Mouse (Mus musculus) frontal cortex, postnatal 36 days (tissue): ENCODE measurements around the gene Fam228b.
"Not testable (repeated sequence)": the region's sequence is repeated elsewhere in the genome, so short reads cannot be mapped to it uniquely, and the experiment has no call there.

Experiments
- DNase-seq, 2 experiments: peaks; one replicate each; pipeline ENCODE4 v3.0.0; 2022; ENCODE audit warnings: low spot score in 2 of 2

Gene Fam228b

DNA sequence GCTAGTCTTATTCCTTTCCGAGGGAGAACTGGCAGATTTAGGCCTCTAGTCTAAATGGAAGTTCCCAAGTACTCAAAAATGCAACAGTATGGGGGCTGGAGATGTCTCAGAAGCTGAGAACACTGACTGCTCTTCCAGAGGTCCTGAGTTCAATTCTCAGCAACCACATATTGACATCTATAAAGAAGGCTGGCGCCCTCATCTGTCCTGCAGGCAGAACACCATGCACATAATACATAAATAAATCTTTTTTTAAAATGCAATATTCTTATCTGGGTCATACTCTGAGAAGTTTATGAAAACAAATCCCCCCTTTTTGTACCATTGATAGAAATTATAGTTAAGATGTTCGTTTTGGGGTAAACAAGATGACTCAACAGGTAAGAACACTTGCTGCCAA lies 26.9 kb downstream of the Fam228b start:
- DNase-seq: no peak

DNA sequence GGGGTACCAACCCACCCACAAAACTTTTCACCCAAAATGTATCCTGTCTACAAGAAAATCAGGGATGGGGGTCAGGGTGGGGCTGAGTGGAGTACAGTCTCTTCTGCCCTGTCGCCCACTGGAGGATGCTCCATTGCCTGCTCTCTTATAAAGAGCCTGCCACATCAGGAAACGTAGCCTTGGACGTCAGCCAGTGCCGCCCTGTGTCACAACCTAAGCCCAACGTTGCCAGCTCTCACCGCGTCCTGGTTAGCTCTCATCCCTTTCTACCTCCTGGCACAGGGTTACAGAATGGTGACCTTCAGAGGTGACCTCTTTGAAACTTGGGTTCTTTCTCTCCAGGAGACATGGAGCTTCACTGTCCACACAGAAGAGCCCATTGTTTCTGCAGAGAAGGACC lies 28.2 kb downstream of the Fam228b start:
- DNase-seq: no peak

DNA sequence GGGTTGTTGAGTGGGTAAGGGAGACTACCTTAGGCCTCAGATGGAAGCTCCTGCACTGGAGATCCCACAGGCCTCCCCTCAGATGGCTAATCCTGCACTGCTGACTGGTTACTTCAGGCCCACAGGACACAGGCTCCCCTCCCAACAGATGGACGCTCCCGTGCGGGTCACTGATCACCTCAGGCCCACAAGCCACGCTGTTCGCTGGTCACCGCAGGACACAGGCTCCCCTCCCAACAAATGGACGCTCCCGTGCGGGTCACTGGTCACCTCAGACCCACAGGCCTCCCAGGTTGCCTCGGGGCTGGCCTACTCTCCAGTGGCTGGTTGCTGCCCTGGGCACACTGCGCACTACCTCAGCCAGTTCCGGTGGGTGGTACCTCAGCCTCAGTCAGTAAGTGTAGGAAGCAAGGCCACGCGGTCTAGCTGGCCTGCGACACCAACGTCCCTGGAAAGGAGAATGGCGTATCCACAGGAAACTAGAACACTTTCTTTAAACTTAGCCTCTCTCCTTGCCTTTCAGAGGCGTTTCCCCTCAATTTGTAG lies 31.0 kb downstream of the Fam228b start, which contains the start of gene Fam228a:
Fam228a (minus strand) TSS at position 400 of the 546 bp plus-strand sequence.
- no peak for DNase-seq

DNA sequence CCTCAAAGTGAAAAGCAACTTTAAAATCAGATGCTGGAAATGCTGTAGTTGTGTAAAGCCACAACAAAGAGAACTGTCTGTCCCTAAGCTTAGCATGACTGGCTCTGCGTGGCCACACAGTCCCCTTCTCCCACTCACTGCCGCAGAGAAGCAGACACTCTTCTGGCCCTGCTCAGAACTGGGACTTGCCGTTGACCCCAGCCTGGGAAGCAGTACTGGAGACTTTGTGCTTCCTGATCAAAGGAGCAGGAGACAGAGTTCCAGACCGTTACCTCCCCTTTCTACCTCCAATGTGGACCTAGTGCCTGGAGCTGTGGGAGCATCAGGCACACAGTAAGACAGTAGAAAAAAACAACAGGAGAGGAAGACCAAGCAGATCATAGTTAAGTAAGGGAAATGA lies 36.7 kb downstream of the Fam228b start:
- DNase-seq: no peak

DNA sequence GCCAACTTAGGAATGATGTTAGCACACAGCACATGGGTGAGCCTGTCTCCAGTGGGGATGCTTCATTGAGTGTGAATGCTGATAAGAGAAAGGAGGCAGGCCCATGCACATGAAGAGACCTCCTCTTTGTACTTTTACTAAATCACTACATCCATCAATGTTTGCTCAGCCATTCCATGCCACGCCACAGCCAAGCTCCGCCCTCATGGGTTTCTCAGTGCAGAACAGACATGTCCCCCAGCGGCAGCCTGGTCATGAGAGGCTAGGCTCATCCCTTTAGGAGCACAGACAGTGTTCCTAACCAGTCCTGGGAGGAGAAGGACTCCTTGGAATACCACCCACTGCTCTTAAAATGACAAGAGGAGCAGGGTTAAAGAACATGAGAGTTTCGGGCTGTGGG lies 37.4 kb downstream of the Fam228b start:
- no peak for DNase-seq

DNA sequence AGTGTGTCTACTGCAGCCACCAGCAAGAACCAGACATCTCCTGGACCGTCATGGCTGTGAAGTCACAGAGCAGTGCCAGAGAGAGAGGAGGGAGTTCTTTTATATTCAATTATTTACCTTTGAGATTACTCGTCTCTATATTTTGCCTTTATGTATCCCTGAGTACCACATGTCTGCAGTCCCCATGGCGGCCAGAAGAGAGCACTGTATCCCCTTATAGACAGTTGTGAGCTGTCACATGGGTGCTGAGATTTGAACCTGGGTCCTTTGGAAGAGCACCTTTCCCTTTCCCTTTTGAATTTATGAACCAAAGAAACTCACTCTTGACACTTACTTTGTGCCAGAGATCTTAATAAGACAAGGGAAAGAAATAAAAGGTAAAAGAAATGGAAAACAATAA lies 39.9 kb downstream of the Fam228b start:
- no peak for DNase-seq

DNA sequence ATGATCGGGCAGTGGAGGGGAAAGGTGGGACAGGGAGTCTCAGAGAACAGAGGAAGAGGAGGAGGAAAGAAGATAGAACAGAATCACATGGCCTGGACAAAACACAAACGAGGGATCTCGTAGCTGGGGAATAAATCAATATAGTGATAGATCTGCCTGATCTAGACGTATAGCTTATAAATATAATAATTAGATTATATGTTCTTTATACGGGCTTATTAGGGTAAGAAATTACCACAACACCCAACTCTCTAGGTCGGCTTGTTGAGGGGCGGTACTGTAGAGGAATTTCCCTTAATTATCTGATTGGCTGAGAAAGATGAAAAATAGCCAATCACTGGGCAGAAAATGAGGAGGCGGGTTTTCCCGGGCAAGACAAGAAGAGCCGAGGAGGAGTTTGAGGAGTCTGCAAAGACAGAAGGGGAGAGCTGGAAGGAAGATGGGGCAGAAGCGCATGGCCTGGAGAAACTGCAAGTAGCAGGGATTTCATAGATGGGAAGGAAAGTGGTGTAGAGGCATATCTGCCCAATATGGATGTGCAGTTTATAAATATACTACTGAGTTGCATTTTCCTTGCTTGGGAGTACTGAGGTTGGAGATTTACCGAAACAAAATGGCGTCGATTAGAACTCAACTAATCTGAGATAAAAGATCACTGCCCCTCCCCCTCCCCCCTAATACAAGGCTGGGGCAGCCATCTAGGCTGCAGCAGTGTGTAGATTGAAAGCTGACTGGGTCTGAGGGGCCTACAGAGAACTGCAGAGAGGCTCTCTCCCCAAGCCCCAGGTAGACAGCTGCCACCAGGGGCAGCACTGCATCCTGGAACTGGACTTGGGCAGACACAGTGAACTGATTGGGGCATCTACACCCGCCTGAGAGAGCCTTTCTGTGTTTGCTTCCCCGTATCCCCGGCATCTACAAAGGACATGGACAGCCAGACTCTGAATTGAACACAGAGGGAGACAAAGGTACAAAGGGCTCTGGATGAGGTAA lies 49.0 kb downstream of the Fam228b start:
- DNase-seq: no peak

DNA sequence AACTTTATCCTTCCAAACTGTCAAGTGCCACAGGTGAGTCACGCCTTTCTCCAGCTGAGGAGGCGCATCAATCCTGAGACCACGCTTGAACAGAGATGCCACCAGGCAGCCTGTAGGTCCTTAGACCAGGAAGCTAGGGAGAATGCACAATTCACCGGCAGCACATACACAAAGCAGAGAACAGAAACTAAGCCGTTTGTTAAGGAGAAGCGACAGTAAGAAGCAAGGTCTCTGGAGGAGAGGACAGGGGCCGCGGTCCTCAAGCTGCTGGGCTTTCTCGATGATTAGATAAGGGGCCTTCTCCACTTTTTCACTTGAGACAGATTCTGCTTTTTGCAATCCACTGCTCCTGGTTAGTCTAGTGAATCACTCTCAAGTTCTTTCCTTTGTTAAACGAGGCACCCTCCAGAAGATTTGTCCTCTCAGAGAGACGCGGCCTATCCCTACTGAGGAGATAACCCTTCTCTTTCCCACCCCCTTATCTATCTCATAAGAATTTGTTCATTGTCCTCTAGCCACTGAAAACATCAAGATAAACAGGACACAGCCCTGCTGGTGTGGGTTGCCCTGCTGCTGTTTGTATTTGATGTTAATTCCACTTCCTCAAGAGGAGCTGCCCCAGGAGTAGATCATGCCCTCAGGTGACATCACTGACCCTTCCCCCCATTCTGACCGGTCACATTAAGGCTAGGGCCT lies 49.9 kb downstream of the Fam228b start:
- no peak for DNase-seq

DNA sequence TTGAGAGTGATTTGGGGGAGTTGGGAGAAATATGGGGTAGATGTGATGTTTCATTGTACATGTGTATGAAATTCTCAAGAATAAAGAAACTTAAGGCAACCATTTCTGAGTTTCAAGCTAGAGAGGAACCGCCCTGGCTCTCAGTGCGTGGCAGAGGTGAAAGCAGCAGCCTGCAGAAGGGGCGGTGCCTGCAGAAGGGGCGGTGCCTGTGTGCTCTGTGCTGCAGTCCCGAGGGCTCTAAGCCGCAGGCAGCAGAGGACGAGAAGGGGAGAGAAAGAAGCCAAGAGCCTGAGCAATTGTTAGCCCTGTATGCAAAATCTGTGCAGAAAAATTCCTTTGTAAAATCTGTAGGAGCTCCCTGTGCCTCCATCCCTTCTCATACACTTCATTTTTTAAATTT lies 51.6 kb downstream of the Fam228b start:
- no peak for DNase-seq

DNA sequence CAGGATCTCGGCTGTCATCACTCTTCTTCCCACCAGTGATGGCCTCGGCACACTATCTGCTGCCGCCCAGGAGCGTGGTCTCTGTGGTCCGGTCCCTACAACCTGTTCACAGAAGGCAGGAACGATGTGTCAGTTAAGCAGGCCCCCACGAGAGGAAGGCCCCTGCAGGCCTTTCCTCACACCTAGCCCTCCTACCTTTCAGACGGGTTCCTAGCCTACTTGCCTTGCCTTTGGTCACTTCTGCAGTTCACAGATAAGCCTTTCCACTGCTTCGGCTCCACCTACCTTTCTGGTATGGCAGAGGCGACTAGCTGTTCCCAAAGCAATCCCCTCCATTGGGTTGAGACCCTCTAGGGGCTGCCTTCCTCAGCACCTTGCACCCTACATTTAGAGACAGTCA lies 53.5 kb downstream of the Fam228b start:
- DNase-seq: no peak

DNA sequence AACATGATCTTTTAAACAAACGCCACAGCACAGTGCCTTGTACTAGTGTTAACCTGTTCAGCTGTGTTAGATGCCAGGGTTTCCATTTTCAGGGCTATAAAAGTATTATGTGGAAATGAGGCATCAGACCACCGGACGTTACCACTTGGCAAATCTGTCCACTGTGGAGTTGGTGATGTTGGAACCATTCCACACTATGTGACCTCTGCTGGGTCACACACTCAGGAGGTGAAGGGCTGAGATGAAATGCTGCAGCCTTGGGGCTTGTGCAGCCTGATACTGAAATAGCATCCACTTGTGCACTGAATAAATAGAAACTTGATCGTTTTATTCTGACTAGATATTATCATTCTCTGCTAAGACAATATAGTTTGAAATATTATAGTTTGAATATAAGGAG lies 55.7 kb downstream of the Fam228b start:
- no peak for DNase-seq

DNA sequence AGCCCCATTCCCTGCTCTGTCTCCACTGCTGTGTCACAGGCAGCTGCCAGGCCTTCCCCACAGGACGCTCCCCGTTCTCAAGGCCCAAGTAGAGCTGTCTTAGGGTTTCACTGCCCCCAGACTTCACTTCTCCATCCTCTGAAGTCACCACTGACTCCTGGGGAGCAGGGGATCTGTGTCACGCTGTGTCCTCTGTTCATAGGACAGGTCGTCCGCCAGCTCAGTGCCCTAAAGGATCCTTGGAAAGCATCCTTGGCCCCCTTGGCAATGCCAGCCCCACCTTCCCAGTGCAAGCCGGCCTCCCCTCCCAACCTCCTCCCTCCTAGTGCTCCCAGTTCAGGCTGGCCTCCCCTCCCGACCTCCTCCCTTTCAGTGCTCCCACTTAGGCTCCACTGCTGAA lies 59.1 kb downstream of the Fam228b start:
- DNase-seq: no peak

DNA sequence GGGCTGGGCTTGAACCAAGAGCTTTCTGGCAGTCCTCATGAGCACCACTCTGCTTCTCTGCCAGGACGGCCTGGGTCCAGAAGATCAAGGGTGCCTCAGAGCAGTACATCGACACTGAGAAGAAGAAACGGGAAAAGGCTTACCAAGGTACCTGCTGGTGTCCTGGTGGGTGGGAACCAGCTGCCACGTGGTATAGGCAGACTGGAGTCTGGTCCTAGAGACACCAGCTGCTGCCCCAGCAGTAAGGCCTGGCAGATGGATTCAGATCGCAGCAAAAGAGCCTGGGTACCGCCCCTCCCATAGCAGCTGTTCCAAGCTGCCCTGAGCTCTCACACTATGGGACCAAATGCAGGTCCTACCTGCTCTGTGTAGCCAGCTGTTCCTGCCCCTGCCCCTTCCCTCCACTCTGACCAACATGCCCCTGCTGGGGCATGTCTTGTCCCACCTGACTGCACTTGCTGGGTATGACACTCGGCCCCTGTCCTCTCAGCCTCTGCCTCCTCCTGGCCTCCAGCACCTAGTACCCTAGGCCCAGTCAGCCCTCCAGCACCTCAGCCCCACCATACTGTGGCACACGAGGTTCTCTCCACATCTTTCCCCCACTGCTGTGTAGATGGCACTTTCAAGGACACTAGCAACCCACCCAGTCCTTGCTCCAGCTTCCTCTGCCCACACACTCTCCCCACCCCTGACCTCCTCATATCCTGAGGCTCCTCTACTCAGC lies 60.0 kb downstream of the Fam228b start:
- DNase-seq: no peak

DNA sequence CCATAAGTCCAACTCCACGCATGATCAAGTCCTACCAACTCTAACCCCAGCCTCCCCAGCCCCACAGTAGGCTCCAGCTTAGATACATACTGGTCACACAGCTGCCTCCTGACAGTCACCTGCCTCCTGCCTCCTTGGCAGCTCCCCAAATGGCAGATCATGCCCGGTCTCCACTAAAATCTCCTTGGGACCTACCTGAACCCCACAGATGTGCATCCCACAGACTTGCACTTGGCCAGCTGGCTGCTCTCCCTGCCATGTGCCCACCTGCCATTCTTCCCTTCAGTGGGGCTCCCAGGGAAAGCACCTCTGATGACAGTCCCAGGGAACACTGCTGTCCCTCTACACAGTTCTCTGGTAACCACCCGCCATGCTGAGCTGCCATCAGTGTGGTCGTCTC lies 60.8 kb downstream of the Fam228b start:
- DNase-seq: no peak

DNA sequence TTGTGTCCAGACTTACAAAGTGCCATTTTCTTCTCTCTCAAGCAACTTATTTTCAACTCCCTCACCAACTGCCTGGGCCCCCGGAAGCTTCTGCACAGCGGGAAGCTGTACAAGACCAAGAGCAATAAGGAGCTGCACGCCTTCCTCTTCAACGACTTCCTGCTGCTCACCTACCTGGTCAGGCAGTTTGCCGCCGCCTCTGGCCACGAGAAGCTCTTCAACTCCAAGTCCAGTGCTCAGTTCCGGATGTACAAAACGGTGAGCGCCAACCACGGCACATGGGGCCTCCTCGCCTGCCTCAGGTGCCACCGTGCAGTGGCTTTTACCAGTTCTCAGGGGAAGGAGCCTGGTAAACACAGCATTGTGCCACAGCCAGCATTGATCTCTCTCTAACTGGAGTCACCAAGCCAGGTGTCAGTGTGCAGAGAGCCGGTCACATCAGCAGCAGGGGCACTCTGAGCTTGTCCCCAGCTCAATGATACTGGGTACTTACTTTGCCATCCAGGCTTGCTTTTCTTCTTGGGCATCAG lies 61.5 kb downstream of the Fam228b start:
- DNase-seq: no peak

DNA sequence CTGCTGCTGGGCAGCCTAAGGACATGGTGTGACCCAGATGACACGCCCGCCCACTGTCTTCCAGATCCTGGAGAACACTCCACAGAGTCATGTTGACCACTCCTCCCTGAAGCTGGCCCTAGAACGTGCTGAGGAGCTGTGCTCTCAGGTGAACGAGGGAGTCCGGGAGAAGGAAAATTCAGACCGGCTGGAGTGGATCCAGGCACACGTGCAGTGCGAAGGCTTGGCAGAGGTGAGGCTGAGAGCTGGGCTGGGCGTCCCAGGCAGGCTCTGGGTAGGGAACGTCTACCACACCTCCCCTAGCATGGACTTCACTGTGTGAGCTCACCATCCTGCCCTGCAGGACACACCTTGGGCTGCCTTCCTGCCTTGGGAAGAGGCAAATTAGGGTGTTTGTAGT lies 62.2 kb downstream of the Fam228b start:
- no peak for DNase-seq

DNA sequence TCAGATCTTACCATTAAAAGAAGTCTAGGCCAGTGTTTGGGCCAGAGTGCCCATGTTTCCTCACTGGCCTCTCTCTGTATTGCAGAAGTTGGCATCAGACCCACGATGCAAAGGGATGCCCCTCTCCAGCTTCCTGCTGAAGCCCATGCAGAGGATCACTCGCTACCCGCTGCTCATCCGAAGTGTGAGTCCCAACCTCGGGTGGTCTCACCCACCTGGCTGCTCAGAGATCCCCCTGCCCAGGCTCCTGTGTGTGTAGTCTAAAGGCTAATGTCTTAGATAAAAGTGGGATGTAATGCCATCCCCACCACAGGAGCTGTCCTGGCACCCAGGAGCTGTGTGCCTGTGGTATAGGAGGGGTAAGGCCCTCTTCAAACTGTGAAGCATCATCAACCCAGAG lies 62.9 kb downstream of the Fam228b start:
- DNase-seq: no peak

DNA sequence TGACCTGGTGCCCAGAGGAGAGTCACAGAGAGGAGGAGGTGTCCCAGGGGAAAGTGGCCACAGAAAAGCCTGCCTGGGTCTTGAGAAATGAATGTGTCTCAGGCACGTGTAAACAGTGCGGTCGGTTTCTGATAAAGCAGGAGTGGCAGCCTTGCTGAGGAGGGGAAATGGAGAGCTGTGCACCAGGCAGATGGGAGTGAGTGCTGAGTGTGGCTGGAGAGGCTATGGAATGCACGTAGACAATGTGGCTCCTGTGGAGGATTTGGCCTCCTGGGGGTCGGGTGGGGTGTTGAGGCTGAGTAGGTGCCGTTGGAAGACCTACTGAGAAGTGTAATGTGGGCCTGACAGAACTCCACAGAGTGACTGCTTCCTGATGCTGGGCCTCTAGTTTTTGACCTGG lies 63.4 kb downstream of the Fam228b start:
- not testable (repeated sequence) for DNase-seq

DNA sequence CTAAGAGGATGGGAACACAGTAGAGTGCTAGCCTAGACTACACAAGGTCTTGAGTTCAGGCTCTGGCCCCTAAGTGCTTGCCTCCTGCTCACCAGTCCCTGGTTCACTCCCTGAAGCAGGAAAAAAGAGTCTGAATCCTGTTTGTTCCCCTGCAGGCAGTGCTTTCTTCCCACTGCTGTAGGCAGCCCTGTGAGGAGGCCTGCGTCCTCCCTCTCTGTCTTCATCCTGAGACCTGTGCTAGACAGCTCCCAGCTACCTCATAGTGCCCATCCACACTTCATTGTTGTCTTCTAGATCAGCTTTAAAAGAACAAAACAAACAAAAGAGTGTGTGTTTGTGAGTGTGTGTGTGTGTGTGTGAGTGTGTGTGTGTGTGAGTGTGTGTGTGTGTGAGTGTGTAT lies 74.5 kb downstream of the Fam228b start:
- no peak for DNase-seq

DNA sequence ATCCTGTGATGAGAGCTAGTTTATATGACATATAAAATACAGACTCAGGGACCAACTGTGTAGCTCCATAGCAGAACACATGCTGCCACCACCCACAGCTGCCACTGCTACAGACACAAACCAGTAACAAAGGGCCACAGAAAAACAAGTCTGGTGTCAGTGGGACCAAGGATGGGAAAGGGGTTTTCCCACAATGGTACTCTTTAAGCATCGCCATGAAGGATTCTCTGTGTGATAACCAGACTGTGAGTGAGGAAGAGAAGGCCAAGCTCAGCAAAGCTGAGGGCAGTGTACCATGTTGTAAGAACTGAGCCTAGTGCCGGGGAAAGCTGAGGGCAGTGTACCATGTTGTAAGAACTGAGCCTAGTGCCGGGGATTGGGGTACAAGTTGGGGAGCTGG lies 77.9 kb downstream of the Fam228b start:
- peak in 1 of 2 experiments; percentile 7 for DNase-seq
